Mouse (Mus musculus): ENCODE measurements around the gene Adamts18. TPM values are rescaled to one million over a fixed set of nuclear protein-coding genes. Genes with fewer than 3 reads are reported as not detected.

The Adamts18 gene
- polyA plus RNA-seq, 1 experiment from 2014 or later: 0.96 TPM

GRCm38 (mm10) chr8:113753153-113753552 lies 95.4 kb downstream of the Adamts18 start:
- WGBS: 85% methylated on average over 2 of the region's 2 CpGs
- no peak for ATAC-seq (ENCODE audit: insufficient read depth, low FRiP score)
- no peak overlapping the region for H3K27ac ChIP-seq (ENCODE audit: low read length)
- no peaks in the 10 kb centered on the region for H3K36me3 ChIP-seq (ENCODE audit: control insufficient read depth, insufficient read depth, low read length)
- no peaks in the 10 kb centered on the region for H3K27me3 ChIP-seq (ENCODE audit: control insufficient read depth, insufficient read depth, low read length)
- H3K9ac ChIP-seq (ENCODE audit: low read length): no peak overlapping the region
- no peak overlapping the region for H3K4me3 ChIP-seq (replicated peaks; ENCODE audit: low read length)
- H3K4me1 ChIP-seq (ENCODE audit: control insufficient read depth, insufficient read depth, low read length): no peaks in the 10 kb centered on the region
- H3K9me3 ChIP-seq (replicated peaks; ENCODE audit: control insufficient read depth, low read length): no peaks in the 10 kb centered on the region
- H3K4me2 ChIP-seq (ENCODE audit: low read depth, low read length): no peak overlapping the region

DNA sequence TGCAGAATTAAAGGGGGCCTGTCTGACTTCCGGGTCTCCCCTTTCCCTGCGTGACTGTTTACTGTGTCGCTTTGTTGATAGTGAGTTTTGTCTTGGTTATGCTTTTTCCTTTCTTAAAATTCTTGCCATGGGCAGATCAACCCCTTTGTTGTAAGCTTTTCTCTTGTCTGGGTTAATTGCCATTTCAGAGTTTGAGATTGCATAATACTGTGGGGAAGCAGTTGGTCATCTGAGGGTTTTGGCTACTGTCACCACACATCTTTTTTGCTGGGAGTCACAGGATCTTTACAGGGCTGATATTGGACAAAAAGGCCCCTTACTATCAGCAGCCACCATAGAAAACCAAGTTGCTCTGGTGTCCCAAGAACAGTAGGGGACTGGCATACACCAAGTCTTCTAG lies 96.2 kb downstream of the Adamts18 start:
- ATAC-seq (ENCODE audit: insufficient read depth, low FRiP score): no peak
- H3K9me3 ChIP-seq (replicated peaks; ENCODE audit: control insufficient read depth, low read length): no peaks in the 10 kb centered on the region
- no peak overlapping the region for H3K27ac ChIP-seq (ENCODE audit: low read length)
- no peaks in the 10 kb centered on the region for H3K36me3 ChIP-seq (ENCODE audit: control insufficient read depth, insufficient read depth, low read length)
- H3K4me1 ChIP-seq (ENCODE audit: control insufficient read depth, insufficient read depth, low read length): no peaks in the 10 kb centered on the region
- H3K9ac ChIP-seq (ENCODE audit: low read length): no peak overlapping the region
- WGBS: 83% methylated on average over 3 of the region's 3 CpGs
- no peak overlapping the region for H3K4me3 ChIP-seq (replicated peaks; ENCODE audit: low read length)
- H3K27me3 ChIP-seq (ENCODE audit: control insufficient read depth, insufficient read depth, low read length): no peaks in the 10 kb centered on the region
- H3K4me2 ChIP-seq (ENCODE audit: low read depth, low read length): no peak overlapping the region

GRCm38 (mm10) chr8:113735496-113736060 lies 113.0 kb downstream of the Adamts18 start:
- H3K27me3 ChIP-seq (ENCODE audit: control insufficient read depth, insufficient read depth, low read length): no peaks in the 10 kb centered on the region

DNA sequence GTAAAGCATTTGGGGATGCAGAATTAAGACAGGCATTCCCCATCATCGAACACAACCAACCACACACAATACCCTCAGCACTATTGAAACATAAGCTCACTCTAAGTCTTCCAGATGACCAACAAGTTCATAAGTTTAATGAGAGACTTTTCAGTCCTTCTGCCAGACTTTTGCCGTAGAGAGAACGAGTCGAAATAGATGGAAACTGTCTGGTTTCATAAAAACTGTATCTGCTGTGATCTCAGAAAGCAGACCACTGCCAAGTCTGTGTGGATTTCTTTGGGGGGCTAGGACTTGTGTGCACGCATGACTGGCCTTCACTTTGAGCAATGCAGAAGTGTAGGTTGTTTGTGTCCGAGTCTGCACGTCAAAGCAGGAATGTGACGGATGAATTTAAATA lies 123.2 kb downstream of the Adamts18 start:
- WGBS: 56% methylated on average over 8 of the region's 8 CpGs
- Histone ChIP-seq H3K9ac (ENCODE audit: low read length) (no peak overlapping the region), H3K4me3 (replicated peaks; ENCODE audit: low read length) (no peak overlapping the region), H3K36me3 (ENCODE audit: control insufficient read depth, insufficient read depth, low read length) (no peaks in the 10 kb centered on the region), H3K4me1 (ENCODE audit: control insufficient read depth, insufficient read depth, low read length) (0 out of 2 replicates have a peak, but pooled peaks cover 5% of the 10 kb centered on the region), H3K4me2 (ENCODE audit: low read depth, low read length) (no peak overlapping the region), H3K27ac (ENCODE audit: low read length) (no peak overlapping the region), H3K27me3 (ENCODE audit: control insufficient read depth, insufficient read depth, low read length) (no peaks in the 10 kb centered on the region), H3K9me3 (replicated peaks; ENCODE audit: control insufficient read depth, low read length) (no peaks in the 10 kb centered on the region)
- ATAC-seq (ENCODE audit: insufficient read depth, low FRiP score): no peak

More at GRCm38 (mm10) chr8:113735496-113736060, 113.0 kb downstream of the Adamts18 start:
- no peak overlapping the region for H3K27ac ChIP-seq (ENCODE audit: low read length)
- no peak for ATAC-seq (ENCODE audit: insufficient read depth, low FRiP score)
- H3K4me2 ChIP-seq (ENCODE audit: low read depth, low read length): no peak overlapping the region
- H3K4me3 ChIP-seq (replicated peaks; ENCODE audit: low read length): no peak overlapping the region
- H3K9me3 ChIP-seq (replicated peaks; ENCODE audit: control insufficient read depth, low read length): no peaks in the 10 kb centered on the region
- no peaks in the 10 kb centered on the region for H3K4me1 ChIP-seq (ENCODE audit: control insufficient read depth, insufficient read depth, low read length)
- no peak overlapping the region for H3K9ac ChIP-seq (ENCODE audit: low read length)
- H3K36me3 ChIP-seq (ENCODE audit: control insufficient read depth, insufficient read depth, low read length): no peaks in the 10 kb centered on the region
- 70% methylated on average over 9 of the region's 9 CpGs for WGBS

- Histone ChIP-seq H3K4me1 (ENCODE audit: control insufficient read depth, insufficient read depth, low read length) (0 out of 2 replicates have a peak, but pooled peaks cover 5% of the 10 kb centered on the region), H3K9me3 (replicated peaks; ENCODE audit: control insufficient read depth, low read length) (no peaks in the 10 kb centered on the region), H3K4me3 (replicated peaks; ENCODE audit: low read length) (no peak overlapping the region), H3K4me2 (ENCODE audit: low read depth, low read length) (no peak overlapping the region), H3K9ac (ENCODE audit: low read length) (no peak overlapping the region), H3K27me3 (ENCODE audit: control insufficient read depth, insufficient read depth, low read length) (no peaks in the 10 kb centered on the region), H3K27ac (ENCODE audit: low read length) (no peak overlapping the region), H3K36me3 (ENCODE audit: control insufficient read depth, insufficient read depth, low read length) (no peaks in the 10 kb centered on the region)
- 28% methylated on average over 5 of the region's 5 CpGs for WGBS
- ATAC-seq (ENCODE audit: insufficient read depth, low FRiP score): no peak
Observed at GRCm38 (mm10) chr8:113723873-113724538, 124.5 kb downstream of the Adamts18 start.

DNA sequence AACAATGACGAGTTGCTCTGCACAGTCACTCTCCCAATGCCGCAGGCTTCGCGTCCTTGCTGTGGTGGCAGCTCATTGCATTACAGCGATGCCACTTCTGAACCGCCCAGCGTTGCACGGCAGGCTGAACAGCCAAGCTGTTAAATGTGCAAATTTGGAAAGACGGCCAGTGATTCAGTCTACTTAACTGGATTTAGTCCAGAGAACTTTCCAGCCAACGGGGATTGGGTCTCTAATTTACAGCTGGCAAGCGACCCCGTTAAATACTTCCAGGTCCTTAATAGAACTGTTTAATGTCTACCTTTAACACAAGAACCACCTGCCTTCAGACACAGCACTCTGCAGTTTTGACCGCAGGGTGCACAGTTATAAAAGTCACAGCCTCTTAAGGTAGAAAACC lies 127.1 kb downstream of the Adamts18 start:
- no peaks in the 10 kb centered on the region for H3K27me3 ChIP-seq (ENCODE audit: control insufficient read depth, insufficient read depth, low read length)
- no peak overlapping the region for H3K9ac ChIP-seq (ENCODE audit: low read length)
- no peak overlapping the region for H3K4me3 ChIP-seq (replicated peaks; ENCODE audit: low read length)
- no peaks in the 10 kb centered on the region for H3K36me3 ChIP-seq (ENCODE audit: control insufficient read depth, insufficient read depth, low read length)
- no peak overlapping the region for H3K4me2 ChIP-seq (ENCODE audit: low read depth, low read length)
- 72% methylated on average over 13 of the region's 13 CpGs for WGBS
- H3K4me1 ChIP-seq (ENCODE audit: control insufficient read depth, insufficient read depth, low read length): 0 out of 2 replicates have a peak, but pooled peaks cover 5% of the 10 kb centered on the region
- no peaks in the 10 kb centered on the region for H3K9me3 ChIP-seq (replicated peaks; ENCODE audit: control insufficient read depth, low read length)
- no peak overlapping the region for H3K27ac ChIP-seq (ENCODE audit: low read length)
- no peak for ATAC-seq (ENCODE audit: insufficient read depth, low FRiP score)

DNA sequence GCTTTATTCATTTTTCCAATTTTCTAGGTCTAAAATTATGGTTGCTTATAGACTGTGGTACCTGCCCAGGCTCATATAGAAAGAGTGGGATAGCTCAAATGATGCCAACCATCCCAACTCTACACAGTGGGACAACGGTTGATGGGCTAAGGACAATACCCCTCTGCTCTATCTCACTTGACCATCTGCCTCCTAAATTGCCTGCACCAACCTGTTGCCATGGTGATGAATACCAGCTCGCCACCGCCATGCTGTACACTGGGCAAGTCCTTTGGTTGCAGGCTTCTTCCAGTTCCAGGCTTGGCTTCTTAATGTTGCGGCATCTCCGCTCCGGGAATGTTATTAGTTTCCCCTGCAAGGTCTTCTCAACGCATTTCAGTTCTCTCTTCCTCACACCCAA lies 143.6 kb downstream of the Adamts18 start:
- no peak overlapping the region for H3K4me2 ChIP-seq (ENCODE audit: low read depth, low read length)
- no peak overlapping the region for H3K4me3 ChIP-seq (replicated peaks; ENCODE audit: low read length)
- no peaks in the 10 kb centered on the region for H3K9me3 ChIP-seq (replicated peaks; ENCODE audit: control insufficient read depth, low read length)
- no peak overlapping the region for H3K27ac ChIP-seq (ENCODE audit: low read length)
- H3K36me3 ChIP-seq (ENCODE audit: control insufficient read depth, insufficient read depth, low read length): no peaks in the 10 kb centered on the region
- H3K9ac ChIP-seq (ENCODE audit: low read length): no peak overlapping the region
- H3K4me1 ChIP-seq (ENCODE audit: control insufficient read depth, insufficient read depth, low read length): no peaks in the 10 kb centered on the region
- no peak for ATAC-seq (ENCODE audit: insufficient read depth, low FRiP score)
- WGBS: 80% methylated on average over 7 of the region's 7 CpGs
- H3K27me3 ChIP-seq (ENCODE audit: control insufficient read depth, insufficient read depth, low read length): no peaks in the 10 kb centered on the region

DNA sequence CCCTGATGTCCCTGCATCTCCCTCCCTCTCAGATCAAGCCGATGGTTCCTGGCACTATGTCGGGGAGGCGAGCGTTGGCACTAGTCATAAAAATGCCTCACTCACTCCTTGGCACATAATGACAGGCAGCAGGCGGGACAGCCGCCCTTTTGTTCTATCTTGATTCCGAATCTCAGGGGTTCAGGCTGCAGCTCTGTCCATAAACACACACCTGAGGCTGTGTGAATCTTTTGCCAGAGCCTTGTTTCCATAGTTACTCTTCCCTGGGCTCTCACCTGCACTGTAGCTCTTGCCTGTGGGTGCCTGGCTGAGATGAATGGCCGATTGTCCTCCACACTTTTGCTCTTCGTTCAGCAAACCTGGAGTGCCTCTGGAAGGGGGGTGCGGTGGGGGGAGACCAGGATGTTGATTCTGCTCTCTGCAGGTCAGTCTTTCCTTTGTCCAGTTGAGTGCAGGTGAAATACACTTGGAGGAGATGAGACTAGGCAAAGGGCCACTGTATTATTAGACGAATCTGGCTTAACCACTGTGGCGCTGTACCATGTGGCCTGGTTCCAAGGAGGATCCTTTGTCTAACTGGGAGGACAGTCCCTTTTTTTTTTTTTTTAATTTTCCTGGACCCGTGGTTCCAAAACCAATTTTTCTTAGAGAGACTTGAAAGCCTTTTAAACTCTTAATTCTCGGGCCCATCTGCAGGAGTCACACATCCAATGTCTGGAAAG lies 156.8 kb downstream of the Adamts18 start:
- no peak overlapping the region for H3K9ac ChIP-seq (ENCODE audit: low read length)
- H3K27ac ChIP-seq (ENCODE audit: low read length): no peak overlapping the region
- no peaks in the 10 kb centered on the region for H3K27me3 ChIP-seq (ENCODE audit: control insufficient read depth, insufficient read depth, low read length)
- 69% methylated on average over 14 of the region's 14 CpGs for WGBS
- H3K4me3 ChIP-seq (replicated peaks; ENCODE audit: low read length): no peak overlapping the region
- no peaks in the 10 kb centered on the region for H3K9me3 ChIP-seq (replicated peaks; ENCODE audit: control insufficient read depth, low read length)
- no peak overlapping the region for H3K4me2 ChIP-seq (ENCODE audit: low read depth, low read length)
- no peak for ATAC-seq (ENCODE audit: insufficient read depth, low FRiP score)
- H3K4me1 ChIP-seq (ENCODE audit: control insufficient read depth, insufficient read depth, low read length): no peaks in the 10 kb centered on the region
- no peaks in the 10 kb centered on the region for H3K36me3 ChIP-seq (ENCODE audit: control insufficient read depth, insufficient read depth, low read length)

- H3K9ac ChIP-seq (ENCODE audit: low read length): no peak overlapping the region
- H3K36me3 ChIP-seq (ENCODE audit: control insufficient read depth, insufficient read depth, low read length): no peaks in the 10 kb centered on the region
- H3K9me3 ChIP-seq (replicated peaks; ENCODE audit: control insufficient read depth, low read length): no peaks in the 10 kb centered on the region
- ATAC-seq (ENCODE audit: insufficient read depth, low FRiP score): no peak
- no peak overlapping the region for H3K4me3 ChIP-seq (replicated peaks; ENCODE audit: low read length)
- 73% methylated on average over 8 of the region's 8 CpGs for WGBS
- no peak overlapping the region for H3K4me2 ChIP-seq (ENCODE audit: low read depth, low read length)
- H3K27me3 ChIP-seq (ENCODE audit: control insufficient read depth, insufficient read depth, low read length): no peaks in the 10 kb centered on the region
- no peaks in the 10 kb centered on the region for H3K4me1 ChIP-seq (ENCODE audit: control insufficient read depth, insufficient read depth, low read length)
- no peak overlapping the region for H3K27ac ChIP-seq (ENCODE audit: low read length)
Observed at GRCm38 (mm10) chr8:113688543-113688915, 160.0 kb downstream of the Adamts18 start.
